Mouse (Mus musculus) kidney, postnatal 0 days (tissue): ENCODE measurements around the gene Galnt4. TPM values are rescaled to one million over a fixed set of nuclear protein-coding genes. Genes with fewer than 3 reads are reported as not detected.
A peak's percentile ranks its signal among the peaks of the same experiment; 100 is the strongest.

Source experiments
- ATAC-seq: fragments of 200-750 bp; cut with Nextera tagmentation; replicated peaks from 2 replicates; pipeline ENCODE4 v1.8.0; 2017; ENCODE audit warnings: low read depth, moderate number of reproducible peaks, moderate TSS enrichment, moderate library complexity; ENCODE audit not compliant: low FRiP score
- DNase-seq: peaks from one replicate; pipeline ENCODE4 v3.0.0-alpha.2; 2016; ENCODE audit warnings: low spot score
- H3K27ac ChIP-seq: fragments of 300-500 bp; sonication (generic); 2 replicates; pipeline ENCODE4 v1.5.1; 2014; ENCODE audit warnings: mild to moderate bottlenecking
- H3K27me3 ChIP-seq: fragments of 300-500 bp; sonication (generic); 2 replicates; pipeline ENCODE4 v1.6.1; 2014; ENCODE audit warnings: low read length, mixed read lengths; ENCODE audit not compliant: insufficient read depth
- H3K36me3 ChIP-seq: fragments of 300-500 bp; sonication (generic); 2 replicates; pipeline ENCODE4 v1.6.1; 2014; ENCODE audit warnings: low read length, mixed read lengths; ENCODE audit not compliant: insufficient read depth
- H3K4me1 ChIP-seq: fragments of 300-500 bp; sonication (generic); replicated peaks from 2 replicates; pipeline ENCODE4 v1.6.1; 2014; ENCODE audit warnings: antibody characterized with exemption, low read length, mixed read lengths; ENCODE audit not compliant: insufficient read depth
- H3K4me2 ChIP-seq: fragments of 300-500 bp; sonication (generic); 2 replicates; pipeline ENCODE4 v1.6.1; 2014; ENCODE audit warnings: mild to moderate bottlenecking, low read length, moderate library complexity, mixed read lengths
- H3K4me3 ChIP-seq: fragments of 300-500 bp; sonication (generic); replicated peaks from 2 replicates; pipeline ENCODE4 v1.5.1; 2014; ENCODE audit warnings: low read depth, low read length
- H3K9ac ChIP-seq: fragments of 300-500 bp; sonication (generic); 2 replicates; pipeline ENCODE4 v1.6.1; 2014; ENCODE audit warnings: low read depth, low read length
- H3K9me3 ChIP-seq: fragments of 300-500 bp; sonication (generic); replicated peaks from 2 replicates; pipeline ENCODE4 v1.6.1; 2016; ENCODE audit warnings: low read length, inconsistent platforms, mixed read lengths
- CTCF ChIP-seq: IDR thresholded peaks from 2 replicates; pipeline ENCODE4 v1.5.1; 2016; ENCODE audit warnings: antibody characterized with exemption, low read depth, mild to moderate bottlenecking, moderate library complexity
- WGBS: fragments of 180-500 bp; shearing (Covaris S2); extraction: QIAGEN DNeasy Blood & Tissue Kit; methylation state at CpG from one replicate; pipeline ENCODE4 v1.1.7; 2014; 5-methylcytosine and 5-hydroxymethylcytosine counted together
- polyA plus RNA-seq: library from polyadenylated mRNA; unstranded; fragments of >200 nt; fragmentation: Nextera tagmentation; extraction: Ambion mirVana; gene quantifications from 2 replicates; pipeline ENCODE4 v1.2.1, GENCODE M21; 2015

Gene Galnt4
- polyA plus RNA-seq, 1 experiment from 2014 or later, result 9.7 TPM

GRCm38 (mm10) chr10:99083431-99084003 is 24.4 kb upstream of the Galnt4 start:
- no peak overlapping the region for H3K4me3 ChIP-seq
- H3K9me3 ChIP-seq, result no peaks in the 10 kb centered on the region
- H3K36me3 ChIP-seq, result no peaks in the 10 kb centered on the region
- ATAC-seq (no peak), DNase-seq (no peak)
- no peaks in the 10 kb centered on the region for H3K27me3 ChIP-seq
- WGBS, result 81% methylated on average over 14 of the region's 14 CpGs
- no peak overlapping the region for H3K4me2 ChIP-seq
- TF ChIP-seq CTCF, result no peak
- H3K27ac ChIP-seq, result no peak overlapping the region
- no peak overlapping the region for H3K9ac ChIP-seq
- no peaks in the 10 kb centered on the region for H3K4me1 ChIP-seq

DNA sequence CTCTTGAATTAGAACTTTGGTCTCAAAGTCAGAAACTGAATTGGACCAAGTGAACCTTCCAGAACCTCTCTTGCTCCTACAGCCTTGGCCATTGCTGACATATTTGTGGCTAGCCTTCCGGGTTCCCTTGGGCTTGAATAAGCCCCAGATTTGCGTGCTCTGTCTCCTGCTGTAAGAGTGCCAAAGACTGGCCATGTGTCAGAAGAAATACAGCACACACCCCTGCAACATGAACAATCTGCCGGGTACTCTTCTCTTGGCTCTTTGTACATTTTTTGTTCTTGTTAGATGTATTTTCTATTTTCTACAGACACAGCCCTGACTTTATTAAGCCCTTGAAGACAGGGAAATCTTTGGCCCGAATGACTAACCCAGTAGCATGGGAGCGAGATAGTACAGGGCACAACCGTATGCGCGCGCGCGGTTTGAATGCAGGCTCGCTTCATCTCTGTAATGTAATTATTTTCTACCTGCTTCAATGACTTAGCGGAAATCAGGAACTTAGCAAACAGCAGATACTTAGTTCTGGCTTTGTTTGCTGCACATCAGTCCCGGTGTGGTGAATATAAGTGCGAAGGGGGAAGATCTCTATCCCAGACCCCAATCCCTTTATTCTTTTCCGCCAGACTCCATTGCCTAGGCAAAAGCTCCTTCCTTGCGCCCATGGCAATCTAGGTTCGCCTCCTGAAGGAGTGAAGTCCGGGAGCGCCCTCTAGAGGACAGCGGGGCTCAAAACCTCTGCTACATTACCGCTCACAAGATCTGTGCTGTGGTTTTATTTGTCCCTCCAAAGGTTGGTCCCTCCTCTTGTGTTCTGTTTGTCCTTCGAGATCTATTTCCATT is 23.3 kb upstream of the Galnt4 start:
- peak; percentile 76 for ATAC-seq

GRCm38 (mm10) chr10:99085240-99085587 is 22.7 kb upstream of the Galnt4 start:
- no peak for TF ChIP-seq CTCF
- Histone ChIP-seq H3K36me3 (no peaks in the 10 kb centered on the region), H3K9ac (no peak overlapping the region), H3K4me1 (no peaks in the 10 kb centered on the region), H3K27me3 (no peaks in the 10 kb centered on the region), H3K9me3 (no peaks in the 10 kb centered on the region), H3K4me3 (no peak overlapping the region), H3K4me2 (peak overlapping the region; percentile 12; the same call in 1 of the 2 replicates), H3K27ac (no peak overlapping the region)
- no peak for ATAC-seq
- no peak for DNase-seq
- 55% methylated on average over 6 of the region's 6 CpGs for WGBS

More for the DNA sequence above, 23.3 kb upstream of the Galnt4 start:
- TF ChIP-seq CTCF, result peak; percentile 95
- Histone ChIP-seq H3K36me3 (no peaks in the 10 kb centered on the region), H3K4me3 (no peak overlapping the region), H3K4me1 (no peaks in the 10 kb centered on the region), H3K4me2 (peak overlapping the region; percentile 12; the same call in 1 of the 2 replicates), H3K9ac (no peak overlapping the region), H3K27ac (no peak overlapping the region), H3K9me3 (no peaks in the 10 kb centered on the region), H3K27me3 (no peaks in the 10 kb centered on the region)
- WGBS, result 45% methylated on average over 23 of the region's 23 CpGs
- peak; percentile 94 for DNase-seq

DNA sequence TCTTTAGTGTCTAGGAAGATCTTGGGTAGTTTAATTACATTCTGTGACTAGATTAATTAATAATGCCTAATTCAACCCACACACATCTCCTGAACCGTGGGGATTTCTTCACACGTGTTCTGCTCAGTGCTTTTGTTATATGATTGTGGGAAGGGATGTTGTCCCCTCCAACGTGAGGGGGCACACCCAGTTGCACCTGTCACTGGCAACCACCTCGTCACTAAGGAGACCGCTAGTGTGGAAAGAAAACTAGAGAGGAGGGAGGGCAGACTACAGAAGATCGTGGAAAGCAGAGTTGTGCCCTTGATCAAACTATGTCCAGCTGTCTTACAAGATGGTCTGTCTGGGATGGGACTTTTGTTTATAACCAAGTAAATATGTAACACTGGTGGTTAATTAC is 21.9 kb upstream of the Galnt4 start:
- no peak for TF ChIP-seq CTCF
- H3K36me3 ChIP-seq, result no peaks in the 10 kb centered on the region
- WGBS, result 55% methylated on average over 6 of the region's 6 CpGs
- no peak overlapping the region for H3K9ac ChIP-seq
- H3K4me3 ChIP-seq, result no peak overlapping the region
- H3K4me2 ChIP-seq, result no peak overlapping the region
- no peaks in the 10 kb centered on the region for H3K27me3 ChIP-seq
- H3K4me1 ChIP-seq, result no peaks in the 10 kb centered on the region
- DNase-seq, result no peak
- ATAC-seq, result no peak
- no peaks in the 10 kb centered on the region for H3K9me3 ChIP-seq
- H3K27ac ChIP-seq, result no peak overlapping the region

DNA sequence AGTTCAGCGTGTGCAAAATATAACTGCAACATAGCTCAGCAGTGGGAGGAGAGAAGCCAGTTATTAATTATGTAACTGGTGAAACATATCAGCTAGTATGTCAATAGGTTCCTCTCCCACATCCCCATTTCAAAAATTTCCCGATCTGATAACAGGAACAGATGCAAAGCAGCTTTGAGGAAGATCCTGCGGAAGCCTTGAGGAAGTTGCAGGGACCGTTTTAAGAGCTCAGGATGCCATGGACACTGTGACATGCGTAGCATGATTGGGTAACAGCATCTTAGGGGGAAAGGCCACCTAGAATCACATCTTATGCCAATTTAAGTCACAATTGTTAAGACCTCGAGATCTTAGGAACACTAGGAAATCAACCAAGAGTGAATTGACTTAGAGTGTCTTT is 18.1 kb upstream of the Galnt4 start:
- no peaks in the 10 kb centered on the region for H3K27me3 ChIP-seq
- H3K27ac ChIP-seq, result no peak overlapping the region
- no peak overlapping the region for H3K9ac ChIP-seq
- no peak overlapping the region for H3K4me3 ChIP-seq
- 70% methylated on average over 6 of the region's 6 CpGs for WGBS
- TF ChIP-seq CTCF, result no peak
- no peak for DNase-seq
- H3K36me3 ChIP-seq, result no peaks in the 10 kb centered on the region
- H3K9me3 ChIP-seq, result no peaks in the 10 kb centered on the region
- no peak for ATAC-seq
- H3K4me2 ChIP-seq, result no peak overlapping the region
- no peaks in the 10 kb centered on the region for H3K4me1 ChIP-seq

DNA sequence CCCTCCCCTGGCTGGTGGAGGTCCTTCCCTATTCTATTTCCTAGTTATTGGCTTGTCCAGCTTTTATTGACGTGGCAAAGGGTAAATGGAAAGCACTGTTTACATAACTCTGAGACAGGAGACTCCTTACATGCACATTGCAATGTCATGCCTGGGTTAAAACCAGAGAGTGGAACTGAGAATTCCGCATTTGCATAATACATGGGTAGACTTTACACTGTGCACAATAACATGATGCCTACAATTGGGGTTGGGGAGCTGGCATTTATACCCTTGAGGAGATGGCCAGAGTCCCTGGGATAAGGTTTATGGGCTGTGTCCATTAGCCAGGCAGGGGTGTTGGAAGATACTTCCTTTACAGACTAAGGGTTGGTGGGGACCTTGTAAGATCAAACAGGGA is 14.6 kb upstream of the Galnt4 start:
- H3K4me2 ChIP-seq, result no peak overlapping the region
- H3K9me3 ChIP-seq, result no peaks in the 10 kb centered on the region
- H3K27ac ChIP-seq, result no peak overlapping the region
- 52% methylated on average over 2 of the region's 2 CpGs for WGBS
- H3K27me3 ChIP-seq, result no peaks in the 10 kb centered on the region
- TF ChIP-seq CTCF, result no peak
- H3K4me3 ChIP-seq, result no peak overlapping the region
- DNase-seq, result no peak
- no peaks in the 10 kb centered on the region for H3K36me3 ChIP-seq
- H3K9ac ChIP-seq, result no peak overlapping the region
- no peaks in the 10 kb centered on the region for H3K4me1 ChIP-seq
- ATAC-seq, result no peak
